Mouse (Mus musculus): ENCODE measurements at regions not wholly inside any gene's neighbourhood (a gene's known extent, or its start where the extent isn't known, plus 50 kb on each side); places are given as distances from the start of the nearest gene placed in this dataset.

- H3K27ac ChIP-seq (replicated peaks; ENCODE audit: low read depth, low read length), result no peak overlapping the region
- DNase-seq (ENCODE audit: low spot score) (peak; percentile 73), ATAC-seq (ENCODE audit: low FRiP score, low read depth) (no peak)
- H3K4me3 ChIP-seq (replicated peaks; ENCODE audit: low read length), result no peak overlapping the region
- no peaks in the 10 kb centered on the region for H3K4me1 ChIP-seq (ENCODE audit: control insufficient read depth, insufficient read depth, low read length)
- no peaks in the 10 kb centered on the region for H3K27me3 ChIP-seq (ENCODE audit: control insufficient read depth, insufficient read depth, low read length)
- no peak overlapping the region for H3K4me2 ChIP-seq (replicated peaks; ENCODE audit: low read depth, low read length, severe bottlenecking)
- H3K9me3 ChIP-seq (ENCODE audit: control insufficient read depth, low read length), result no peaks in the 10 kb centered on the region
- no peak for TF ChIP-seq POLR2A (IDR thresholded peaks at IDR 0.05; ENCODE audit: borderline replicate concordance, extremely low read depth, insufficient read depth, insufficient read length)
- no peak overlapping the region for H3K9ac ChIP-seq (ENCODE audit: low read depth, low read length, severe bottlenecking)
- 0% methylated on average over 1 of the region's 1 CpGs for WGBS
- H3K36me3 ChIP-seq (ENCODE audit: control insufficient read depth, insufficient read depth, low read length), result no peaks in the 10 kb centered on the region
Measured at GRCm38 (mm10) chr10:51792030-51792429, 114.5 kb downstream of the Rfx6 start.

- H3K4me1 ChIP-seq (ENCODE audit: control insufficient read depth, insufficient read depth, low read length), result no peaks in the 10 kb centered on the region
- ATAC-seq (ENCODE audit: low FRiP score, low read depth) (no peak), DNase-seq (ENCODE audit: low spot score) (no peak)
- WGBS, result 89% methylated on average over 7 of the region's 7 CpGs
- TF ChIP-seq POLR2A (IDR thresholded peaks at IDR 0.05; ENCODE audit: borderline replicate concordance, extremely low read depth, insufficient read depth, insufficient read length), result no peak
- H3K27ac ChIP-seq (replicated peaks; ENCODE audit: low read depth, low read length), result no peak overlapping the region
- no peaks in the 10 kb centered on the region for H3K9me3 ChIP-seq (ENCODE audit: control insufficient read depth, low read length)
- no peaks in the 10 kb centered on the region for H3K36me3 ChIP-seq (ENCODE audit: control insufficient read depth, insufficient read depth, low read length)
- H3K27me3 ChIP-seq (ENCODE audit: control insufficient read depth, insufficient read depth, low read length), result no peaks in the 10 kb centered on the region
- H3K4me2 ChIP-seq (replicated peaks; ENCODE audit: low read depth, low read length, severe bottlenecking), result no peak overlapping the region
- no peak overlapping the region for H3K9ac ChIP-seq (ENCODE audit: low read depth, low read length, severe bottlenecking)
- H3K4me3 ChIP-seq (replicated peaks; ENCODE audit: low read length), result no peak overlapping the region
Measured at GRCm38 (mm10) chr10:51793876-51794275, 116.3 kb downstream of the Rfx6 start.

- Histone ChIP-seq H3K4me1 (ENCODE audit: control insufficient read depth, insufficient read depth, low read length) (no peaks in the 10 kb centered on the region), H3K9ac (ENCODE audit: low read depth, low read length, severe bottlenecking) (no peak overlapping the region), H3K27me3 (ENCODE audit: control insufficient read depth, insufficient read depth, low read length) (no peaks in the 10 kb centered on the region), H3K27ac (replicated peaks; ENCODE audit: low read depth, low read length) (no peak overlapping the region), H3K9me3 (ENCODE audit: control insufficient read depth, low read length) (no peaks in the 10 kb centered on the region), H3K4me3 (replicated peaks; ENCODE audit: low read length) (no peak overlapping the region), H3K4me2 (replicated peaks; ENCODE audit: low read depth, low read length, severe bottlenecking) (no peak overlapping the region), H3K36me3 (ENCODE audit: control insufficient read depth, insufficient read depth, low read length) (no peaks in the 10 kb centered on the region)
- no peak for ATAC-seq (ENCODE audit: low FRiP score, low read depth)
- 41% methylated on average over 1 of the region's 1 CpGs for WGBS
- TF ChIP-seq POLR2A (IDR thresholded peaks at IDR 0.05; ENCODE audit: borderline replicate concordance, extremely low read depth, insufficient read depth, insufficient read length), result no peak
- DNase-seq (ENCODE audit: low spot score), result no peak
Measured at GRCm38 (mm10) chr10:51816626-51817025, 139.1 kb downstream of the Rfx6 start.

- no peak overlapping the region for H3K4me2 ChIP-seq (replicated peaks; ENCODE audit: low read depth, low read length, severe bottlenecking)
Measured at GRCm38 (mm10) chr10:51823900-51824299, 146.3 kb downstream of the Rfx6 start.

DNA sequence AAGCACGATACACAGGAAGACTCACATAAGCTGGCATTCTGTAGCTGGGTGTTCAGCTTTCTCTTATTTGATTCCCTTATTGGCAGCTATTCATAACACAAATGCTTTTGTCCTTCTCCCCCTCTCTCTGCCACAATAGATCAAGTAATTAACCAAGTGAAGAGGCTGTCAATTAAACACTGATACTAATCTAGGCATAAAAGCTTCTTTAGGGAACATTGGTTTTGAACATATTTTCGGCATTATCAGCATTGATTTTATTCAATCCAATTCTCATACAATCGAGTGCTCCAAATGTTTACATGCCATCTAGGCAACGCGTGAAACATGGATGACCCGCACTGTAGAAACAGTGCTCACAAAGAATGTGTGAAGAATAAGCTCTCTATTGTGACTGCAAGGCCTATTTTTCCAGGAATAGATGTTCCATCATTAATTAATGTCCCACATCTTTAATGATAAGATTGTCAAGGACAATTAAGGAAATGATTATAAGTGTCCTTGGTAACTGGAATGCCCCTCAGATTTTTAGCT, 148.9 kb downstream of the Rfx6 start:
- DNase-seq (ENCODE audit: low spot score), result no peak
- no peak for ATAC-seq (ENCODE audit: low FRiP score, low read depth)
- WGBS, result 86% methylated on average over 6 of the region's 6 CpGs

More at GRCm38 (mm10) chr10:51823900-51824299, 146.3 kb downstream of the Rfx6 start:
- Histone ChIP-seq H3K36me3 (ENCODE audit: control insufficient read depth, insufficient read depth, low read length) (no peaks in the 10 kb centered on the region), H3K9me3 (ENCODE audit: control insufficient read depth, low read length) (no peaks in the 10 kb centered on the region), H3K27me3 (ENCODE audit: control insufficient read depth, insufficient read depth, low read length) (no peaks in the 10 kb centered on the region), H3K4me3 (replicated peaks; ENCODE audit: low read length) (no peak overlapping the region), H3K9ac (ENCODE audit: low read depth, low read length, severe bottlenecking) (no peak overlapping the region), H3K4me1 (ENCODE audit: control insufficient read depth, insufficient read depth, low read length) (no peaks in the 10 kb centered on the region), H3K27ac (replicated peaks; ENCODE audit: low read depth, low read length) (no peak overlapping the region)
- 93% methylated on average over 2 of the region's 2 CpGs for WGBS
- no peak for TF ChIP-seq POLR2A (IDR thresholded peaks at IDR 0.05; ENCODE audit: borderline replicate concordance, extremely low read depth, insufficient read depth, insufficient read length)
- ATAC-seq (ENCODE audit: low FRiP score, low read depth) (no peak), DNase-seq (ENCODE audit: low spot score) (no peak)

GRCm38 (mm10) chr10:51832459-51832858, 154.9 kb downstream of the Rfx6 start:
- no peak overlapping the region for H3K9ac ChIP-seq (ENCODE audit: low read depth, low read length, severe bottlenecking)
- H3K9me3 ChIP-seq (ENCODE audit: control insufficient read depth, low read length), result no peaks in the 10 kb centered on the region
- no peaks in the 10 kb centered on the region for H3K4me1 ChIP-seq (ENCODE audit: control insufficient read depth, insufficient read depth, low read length)
- DNase-seq (ENCODE audit: low spot score) (no peak), ATAC-seq (ENCODE audit: low FRiP score, low read depth) (no peak)
- H3K36me3 ChIP-seq (ENCODE audit: control insufficient read depth, insufficient read depth, low read length), result no peaks in the 10 kb centered on the region
- H3K27ac ChIP-seq (replicated peaks; ENCODE audit: low read depth, low read length), result no peak overlapping the region
- H3K4me2 ChIP-seq (replicated peaks; ENCODE audit: low read depth, low read length, severe bottlenecking), result no peak overlapping the region
- no peak overlapping the region for H3K4me3 ChIP-seq (replicated peaks; ENCODE audit: low read length)
- no peak for TF ChIP-seq POLR2A (IDR thresholded peaks at IDR 0.05; ENCODE audit: borderline replicate concordance, extremely low read depth, insufficient read depth, insufficient read length)
- 63% methylated on average over 4 of the region's 4 CpGs for WGBS
- no peaks in the 10 kb centered on the region for H3K27me3 ChIP-seq (ENCODE audit: control insufficient read depth, insufficient read depth, low read length)

More for the DNA sequence above, 148.9 kb downstream of the Rfx6 start:
- Histone ChIP-seq H3K27me3 (ENCODE audit: control insufficient read depth, insufficient read depth, low read length) (no peaks in the 10 kb centered on the region), H3K9ac (ENCODE audit: low read depth, low read length, severe bottlenecking) (no peak overlapping the region), H3K4me3 (replicated peaks; ENCODE audit: low read length) (no peak overlapping the region), H3K36me3 (ENCODE audit: control insufficient read depth, insufficient read depth, low read length) (no peaks in the 10 kb centered on the region), H3K4me2 (replicated peaks; ENCODE audit: low read depth, low read length, severe bottlenecking) (no peak overlapping the region), H3K27ac (replicated peaks; ENCODE audit: low read depth, low read length) (no peak overlapping the region), H3K4me1 (ENCODE audit: control insufficient read depth, insufficient read depth, low read length) (no peaks in the 10 kb centered on the region), H3K9me3 (ENCODE audit: control insufficient read depth, low read length) (no peaks in the 10 kb centered on the region)
- TF ChIP-seq POLR2A (IDR thresholded peaks at IDR 0.05; ENCODE audit: borderline replicate concordance, extremely low read depth, insufficient read depth, insufficient read length), result no peak

All from limb, embryonic 14.5 days (tissue).